Mouse (Mus musculus) C2C12 (cell line): ENCODE measurements around the gene Cdc42ep5. TPM values are rescaled to one million over a fixed set of nuclear protein-coding genes. Genes with fewer than 3 reads are reported as not detected.

Source experiments
- H3K27me3 ChIP-seq: one replicate; pipeline ENCODE4 v1.6.1; 2011; ENCODE audit not compliant: control insufficient read depth, insufficient read depth, insufficient read length
- H3K36me3 ChIP-seq: one replicate; pipeline ENCODE4 v1.6.1; 2011; ENCODE audit not compliant: control insufficient read depth, insufficient read depth
- H3K4me3 ChIP-seq: one replicate; pipeline ENCODE4 v1.5.1; 2011; ENCODE audit warnings: mild to moderate bottlenecking, control low read depth; ENCODE audit not compliant: poor library complexity, insufficient read depth, severe bottlenecking
- H3K79me2 ChIP-seq: one replicate; pipeline ENCODE4 v1.6.1; 2011; ENCODE audit not compliant: control insufficient read depth, insufficient read depth
- H3K79me3 ChIP-seq: one replicate; pipeline ENCODE4 v1.6.1; 2011; ENCODE audit warnings: low read depth, control low read depth
- H3ac ChIP-seq: one replicate; pipeline ENCODE3; 2011; ENCODE audit warnings: low read depth; ENCODE audit not compliant: control insufficient read depth, insufficient read length
- CEBPB ChIP-seq: IDR thresholded peaks from one replicate; pipeline ENCODE4 v1.6.1; 2011; ENCODE audit warnings: low read depth, mild to moderate bottlenecking, control low read depth, moderate library complexity
- CTCF ChIP-seq: IDR thresholded peaks from one replicate; pipeline ENCODE4 v1.5.1; 2011; ENCODE audit not compliant: control insufficient read depth, insufficient read depth, insufficient read length
- FOSL1 ChIP-seq: IDR thresholded peaks from one replicate; pipeline ENCODE4 v1.8.0; 2011; ENCODE audit warnings: mild to moderate bottlenecking, low read length; ENCODE audit not compliant: poor library complexity, insufficient read depth, severe bottlenecking
- MAX ChIP-seq: IDR thresholded peaks from one replicate; pipeline ENCODE4 v1.6.1; 2011; ENCODE audit warnings: mild to moderate bottlenecking, control low read depth
- MYOD1 ChIP-seq: IDR thresholded peaks from one replicate; pipeline ENCODE4 v1.6.1; 2011; ENCODE audit warnings: low read depth; ENCODE audit not compliant: control insufficient read depth, insufficient read length
- MYOG ChIP-seq: IDR thresholded peaks from one replicate; pipeline ENCODE4 v1.6.1; 2011; ENCODE audit not compliant: control insufficient read depth, insufficient read length; ENCODE audit errors: extremely low read depth
- USF1 ChIP-seq: IDR thresholded peaks from one replicate; pipeline ENCODE4 v1.6.1; 2011; ENCODE audit warnings: low read depth, mild to moderate bottlenecking, control low read depth, moderate library complexity
- polyA plus RNA-seq: library from polyadenylated mRNA; unstranded; fragments of >200 nt; fragmentation: generic; extraction: Trizol; gene quantifications from one replicate; pipeline ENCODE4 v1.2.1, GENCODE M21; 2012; ENCODE audit warnings: missing spikeins

The Cdc42ep5 gene
- polyA plus RNA-seq, 1 experiment: 26.1 TPM

DNA sequence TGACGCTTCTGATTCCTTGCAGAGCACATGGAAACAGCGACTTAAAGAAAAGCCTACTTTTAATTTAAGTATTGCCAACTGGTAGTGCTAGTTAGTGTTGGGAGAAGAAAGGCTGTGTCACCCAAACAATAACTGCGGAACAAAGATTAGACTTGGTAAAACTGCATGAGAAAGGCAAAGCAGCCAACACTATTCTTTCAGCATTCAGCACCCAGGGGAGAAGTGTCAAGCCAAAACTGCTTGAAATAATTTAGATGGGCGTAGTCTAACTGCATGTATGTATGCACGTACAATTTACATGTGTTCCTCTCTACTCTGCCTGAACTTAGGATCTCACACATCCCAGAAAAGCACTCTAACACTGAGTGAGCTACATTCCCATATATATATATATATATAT lies 10.3 kb downstream of the Cdc42ep5 start:
- H3K4me3 ChIP-seq: no peak overlapping the region
- H3K27me3 ChIP-seq: no peaks in the 10 kb centered on the region
- no peaks in the 10 kb centered on the region for H3K79me2 ChIP-seq
- TF ChIP-seq USF1 (no peak), FOSL1 (no peak), CTCF (no peak), MAX (no peak), MYOD1 (no peak), MYOG (no peak), CEBPB (no peak)
- no peaks in the 10 kb centered on the region for H3K36me3 ChIP-seq
- no peak overlapping the region for H3ac ChIP-seq
- no peaks in the 10 kb centered on the region for H3K79me3 ChIP-seq

DNA sequence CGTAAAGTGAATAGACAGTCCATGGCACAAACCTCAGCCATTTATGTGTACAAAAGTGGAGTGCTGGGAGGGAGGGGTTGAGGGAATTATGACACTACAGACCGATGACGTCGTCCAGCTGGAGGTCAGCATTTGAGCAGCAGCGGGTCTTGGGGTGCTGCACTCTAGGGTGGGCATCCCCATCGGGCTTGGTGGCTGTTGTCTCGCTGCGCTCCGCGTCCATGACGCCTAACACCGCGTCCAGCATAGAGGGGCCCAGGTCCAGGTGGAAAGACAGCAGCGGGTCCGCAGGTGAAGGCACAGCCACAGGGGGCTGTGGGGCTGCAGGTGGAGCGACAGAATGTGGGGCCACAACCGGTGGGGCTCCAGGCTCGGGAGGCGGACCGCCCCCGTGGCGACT lies 13.4 kb downstream of the Cdc42ep5 start:
- no peak overlapping the region for H3ac ChIP-seq
- H3K4me3 ChIP-seq: no peak overlapping the region
- peaks cover 16% of the 10 kb centered on the region for H3K36me3 ChIP-seq
- TF ChIP-seq CTCF: no peak
- no peak for TF ChIP-seq CEBPB
- no peak for TF ChIP-seq MAX
- no peak for TF ChIP-seq MYOD1
- TF ChIP-seq FOSL1: no peak
- TF ChIP-seq USF1: no peak
- TF ChIP-seq MYOG: no peak
- H3K79me3 ChIP-seq: no peaks in the 10 kb centered on the region
- H3K27me3 ChIP-seq: no peaks in the 10 kb centered on the region
- H3K79me2 ChIP-seq: no peaks in the 10 kb centered on the region

DNA sequence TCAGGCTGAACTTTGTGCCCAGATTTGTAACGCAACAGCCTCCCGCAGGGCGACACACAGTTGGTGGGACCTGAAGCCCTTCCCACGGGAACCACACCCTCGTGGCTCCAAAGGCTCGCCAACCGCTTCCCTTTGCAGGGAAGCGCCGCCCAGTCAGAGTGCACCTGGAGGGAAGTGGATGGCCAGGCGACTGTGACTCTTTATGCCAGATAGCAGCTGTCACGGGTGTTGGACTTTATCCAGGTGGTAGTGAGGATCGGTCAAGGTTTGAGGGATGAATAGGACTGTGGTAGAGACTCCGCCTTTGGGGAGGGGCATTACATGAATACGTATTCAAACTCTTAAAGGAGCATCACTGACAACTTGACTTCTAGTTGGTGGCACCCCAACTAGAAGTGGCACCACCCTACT lies 13.8 kb downstream of the Cdc42ep5 start:
- H3ac ChIP-seq: no peak overlapping the region
- no peaks in the 10 kb centered on the region for H3K79me2 ChIP-seq
- no peak for TF ChIP-seq MYOD1
- TF ChIP-seq FOSL1: no peak
- no peak for TF ChIP-seq USF1
- no peak for TF ChIP-seq MAX
- TF ChIP-seq CEBPB: no peak
- TF ChIP-seq MYOG: no peak
- peaks cover 16% of the 10 kb centered on the region for H3K36me3 ChIP-seq
- H3K4me3 ChIP-seq: no peak overlapping the region
- no peaks in the 10 kb centered on the region for H3K27me3 ChIP-seq
- H3K79me3 ChIP-seq: no peaks in the 10 kb centered on the region

DNA sequence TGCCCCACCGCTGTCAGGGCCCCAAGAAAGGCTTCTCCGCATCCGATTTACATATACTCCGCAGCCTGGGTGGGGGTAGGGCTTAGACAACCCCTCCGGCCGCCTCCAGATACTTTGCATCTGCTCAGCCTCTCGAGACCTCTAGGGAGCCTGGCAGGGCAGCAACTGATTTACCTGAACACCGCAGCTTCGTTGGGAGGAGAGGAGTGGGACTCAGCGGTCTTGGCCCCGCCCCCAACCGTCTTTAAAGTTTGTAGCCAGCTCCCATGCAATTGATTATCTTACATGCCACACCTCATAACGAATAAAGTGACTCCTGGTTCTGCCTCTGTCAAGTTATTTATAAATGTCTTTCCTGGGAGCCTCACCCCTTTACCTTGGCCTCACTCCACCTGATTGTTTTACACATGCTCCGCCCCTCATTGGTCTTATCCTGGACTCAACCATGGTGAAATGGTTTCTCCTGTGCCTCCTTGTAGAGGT lies 14.6 kb downstream of the Cdc42ep5 start, which contains the start of gene Leng9:
Gene Leng9 (minus strand): TSS at position 316 of the 483 bp plus-strand sequence.
- Histone ChIP-seq H3K36me3 (peaks cover 24% of the 10 kb centered on the region), H3K4me3 (peak within 1 kb of the TSS; percentile 40), H3K79me3 (no peaks in the 10 kb centered on the region), H3ac (peak within 1 kb of the TSS; percentile 70), H3K79me2 (no peaks in the 10 kb centered on the region), H3K27me3 (no peaks in the 10 kb centered on the region)
- TF ChIP-seq FOSL1 (no peak), USF1 (no peak), MAX (no peak), CTCF (no peak), CEBPB (no peak)

DNA sequence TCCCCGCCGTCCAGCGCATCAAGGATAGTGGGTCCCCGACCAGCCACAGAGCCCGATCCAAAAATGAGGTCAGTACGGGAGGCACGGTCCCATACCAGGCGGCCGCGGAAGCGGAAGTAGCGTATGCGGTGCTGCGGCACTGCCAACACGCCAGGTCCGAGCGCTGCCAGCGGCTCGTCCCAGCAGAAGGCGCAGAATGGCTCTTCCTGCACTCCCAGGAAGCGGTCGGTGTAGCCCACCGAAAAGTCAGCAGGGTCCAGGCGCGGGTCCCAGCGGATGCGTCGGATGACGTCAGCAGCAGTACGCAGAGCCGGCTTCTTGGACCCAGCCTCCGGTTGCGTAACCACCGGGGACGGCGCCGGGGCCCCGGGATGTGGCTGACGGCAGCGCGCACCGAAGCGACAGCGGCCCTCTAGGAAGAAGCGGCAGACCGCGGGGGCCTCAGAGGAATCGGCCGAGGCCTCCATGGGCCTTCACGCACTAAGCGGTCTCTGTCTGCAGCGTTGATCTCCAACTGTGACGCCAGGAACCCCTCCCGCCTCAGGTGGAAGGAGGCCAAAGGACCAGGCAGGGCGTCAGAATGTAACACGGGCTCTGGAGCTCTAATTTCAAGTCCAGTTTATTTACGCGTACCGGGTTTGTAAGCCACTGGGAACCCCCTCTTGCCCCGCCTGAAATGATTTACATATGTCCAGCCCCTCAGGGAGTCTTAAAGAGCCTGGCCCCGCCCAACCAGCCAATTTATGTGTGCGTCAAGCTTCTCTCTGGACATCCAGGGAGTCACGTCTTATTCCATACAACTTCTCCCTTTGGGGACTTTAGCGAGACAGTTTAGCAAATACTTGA lies 15.2 kb downstream of the Cdc42ep5 start:
- H3ac ChIP-seq: peak overlapping the region; percentile 70
- peak overlapping the region; percentile 40 for H3K4me3 ChIP-seq
- TF ChIP-seq FOSL1: no peak
- peak; percentile 86 for TF ChIP-seq CEBPB
- peaks cover 30% of the 10 kb centered on the region for H3K36me3 ChIP-seq
- no peaks in the 10 kb centered on the region for H3K79me3 ChIP-seq
- H3K79me2 ChIP-seq: no peaks in the 10 kb centered on the region
- no peaks in the 10 kb centered on the region for H3K27me3 ChIP-seq
